Mouse (Mus musculus) stomach, postnatal 0 days (tissue): Measurements from ENCODE around the gene Rprd1b.

Source experiments
- CTCF ChIP-seq: IDR thresholded peaks from 2 replicates; pipeline ENCODE4 v1.5.1; 2016; ENCODE audit warnings: antibody characterized with exemption, low read depth, mild to moderate bottlenecking, moderate library complexity
- EP300 ChIP-seq: optimal IDR thresholded peaks from 2 replicates; pipeline ENCODE3; 2016; ENCODE audit warnings: antibody characterized with exemption

- TF ChIP-seq CTCF = no peak
- TF ChIP-seq EP300 = no peak
These were observed 76.7 kb downstream of the Rprd1b start for GRCm38 (mm10) chr2:158104966-158105365.
